Mouse (Mus musculus): ENCODE results near the gene Defa21.
"Not testable (repeated sequence)": the region's sequence is repeated elsewhere in the genome, so short reads cannot be mapped to it uniquely, and the experiment has no call there.

DNA sequence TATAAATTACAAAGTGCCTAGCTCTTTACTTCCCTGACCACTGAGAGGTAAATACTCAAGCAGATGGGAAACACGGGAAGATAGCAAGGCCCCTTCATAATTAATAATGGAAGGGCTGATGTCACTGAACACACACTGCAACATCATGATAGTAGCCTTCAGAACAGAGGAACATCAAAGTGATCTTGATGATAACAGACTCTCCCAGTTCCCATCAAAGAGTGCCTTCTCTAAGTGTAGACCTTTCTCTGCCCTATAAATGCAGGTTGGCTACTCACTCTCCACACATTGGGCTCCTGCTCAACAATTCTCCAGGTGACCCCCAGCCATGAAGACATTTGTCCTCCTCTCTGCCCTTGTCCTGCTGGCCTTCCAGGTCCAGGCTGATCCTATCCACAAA lies 39.4 kb downstream of the Defa21 start, which contains the start of gene Defa35:
- not testable (repeated sequence) for TF ChIP-seq CTCF (IDR thresholded peaks at IDR 0.05; ENCODE audit: control insufficient read depth, insufficient read depth, insufficient read length); USF1 (IDR thresholded peaks at IDR 0.05; ENCODE audit: low read depth); MAX (IDR thresholded peaks at IDR 0.05); MYOD1 (IDR thresholded peaks at IDR 0.05; ENCODE audit: control insufficient read depth, insufficient read length, low read depth); MYOG (IDR thresholded peaks at IDR 0.05; ENCODE audit: control insufficient read depth, extremely low read depth, insufficient read length); CEBPB (IDR thresholded peaks at IDR 0.05; ENCODE audit: low read depth); FOSL1 (IDR thresholded peaks at IDR 0.05; ENCODE audit: insufficient read depth, low read length, poor library complexity, severe bottlenecking)

Measured in C2C12 (cell line).